Mouse (Mus musculus) kidney, embryonic 16.5 days (tissue): ENCODE data around the gene Gimap8. TPM values are rescaled to one million over a fixed set of nuclear protein-coding genes. Genes with fewer than 3 reads are reported as not detected.
"Not testable (repeated sequence)": the region's sequence is repeated elsewhere in the genome, so short reads cannot be mapped to it uniquely, and the experiment has no call there.

ENCODE experiments used
- ATAC-seq: fragments of 200-750 bp; cut with Nextera tagmentation; 2 replicates; pipeline ENCODE4 v1.8.0; 2017; ENCODE audit warnings: moderate TSS enrichment; ENCODE audit not compliant: low FRiP score, low TSS enrichment
- H3K27ac ChIP-seq: fragments of 300-500 bp; sonication (generic); 2 replicates; pipeline ENCODE4 v1.5.1; 2014; ENCODE audit warnings: low read length
- H3K27me3 ChIP-seq: fragments of 300-500 bp; sonication (generic); 2 replicates; pipeline ENCODE4 v1.6.1; 2014; ENCODE audit warnings: low read length, control low read depth, mixed read lengths; ENCODE audit not compliant: insufficient read depth
- H3K36me3 ChIP-seq: fragments of 300-500 bp; sonication (generic); 2 replicates; pipeline ENCODE4 v1.6.1; 2014; ENCODE audit warnings: low read length, control low read depth, mixed read lengths; ENCODE audit not compliant: insufficient read depth
- H3K4me1 ChIP-seq: fragments of 300-500 bp; sonication (generic); 2 replicates; pipeline ENCODE4 v1.6.1; 2014; ENCODE audit warnings: low read length, control low read depth, mixed read lengths; ENCODE audit not compliant: insufficient read depth
- H3K4me2 ChIP-seq: fragments of 300-500 bp; sonication (generic); replicated peaks from 2 replicates; pipeline ENCODE4 v1.6.1; 2014; ENCODE audit warnings: low read depth, low read length
- H3K4me3 ChIP-seq: fragments of 300-500 bp; sonication (generic); 2 replicates; pipeline ENCODE4 v1.5.1; 2014; ENCODE audit warnings: mild to moderate bottlenecking, low read length
- H3K9ac ChIP-seq: fragments of 300-500 bp; sonication (generic); replicated peaks from 2 replicates; pipeline ENCODE4 v1.6.1; 2014; ENCODE audit warnings: low read length
- H3K9me3 ChIP-seq: fragments of 300-500 bp; sonication (generic); 2 replicates; pipeline ENCODE4 v1.6.1; 2016; ENCODE audit warnings: low read length, control low read depth
- WGBS: fragments of 180-500 bp; shearing (Covaris S2); extraction: QIAGEN DNeasy Blood & Tissue Kit; methylation state at CpG from one replicate; pipeline ENCODE4 v1.1.7; 2014; 5-methylcytosine and 5-hydroxymethylcytosine counted together
- polyA plus RNA-seq: library from polyadenylated mRNA; unstranded; fragments of >200 nt; fragmentation: Nextera tagmentation; extraction: Ambion mirVana; gene quantifications from 2 replicates; pipeline ENCODE4 v1.2.1, GENCODE M21; 2015

Gimap8 gene
- polyA plus RNA-seq, 1 experiment from 2014 or later = 3.5 TPM

DNA sequence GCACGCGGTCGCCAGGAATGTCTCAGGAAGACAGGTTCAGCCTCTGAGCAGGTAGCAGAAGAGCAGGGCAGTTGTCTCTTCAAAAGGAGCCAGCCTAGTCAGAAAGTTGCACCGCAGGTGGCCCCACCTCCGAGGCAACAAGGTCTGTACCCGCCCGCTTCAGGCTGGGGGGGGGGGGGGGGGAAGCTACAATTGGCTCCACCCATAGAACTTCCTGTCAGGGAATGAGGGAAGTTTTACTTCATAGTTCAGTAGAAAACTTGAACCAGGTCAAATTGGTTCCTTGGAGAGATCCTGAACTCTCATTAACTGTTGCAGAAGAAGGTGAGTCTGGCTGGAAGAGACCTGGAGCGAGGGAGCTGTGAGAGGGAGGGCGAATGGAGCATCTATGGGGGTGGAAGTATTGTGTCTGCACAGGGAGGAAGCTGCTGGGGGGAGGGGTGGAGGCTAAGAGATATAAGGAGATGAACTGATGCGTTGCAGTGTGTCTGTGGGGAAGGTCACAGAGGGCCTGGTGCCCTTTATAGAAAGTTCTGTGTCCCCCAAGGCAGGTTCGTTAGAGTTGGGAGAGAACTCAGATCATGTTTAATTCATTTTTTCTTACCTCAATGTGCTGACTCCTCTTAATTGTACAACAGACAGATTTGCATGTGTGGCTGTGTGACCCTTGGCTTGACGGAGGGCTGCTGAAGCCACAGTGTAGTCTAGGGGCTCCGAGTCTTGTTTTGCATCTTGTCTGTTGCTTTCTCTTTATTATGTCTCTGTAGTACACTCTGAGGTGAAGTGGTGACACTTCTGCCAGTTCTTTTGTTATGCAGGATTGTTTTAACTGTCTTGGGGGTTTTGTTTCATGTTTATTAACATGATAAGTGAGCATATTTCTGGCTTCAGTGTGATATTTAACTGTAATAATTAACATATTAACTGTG is 29.2 kb downstream of the Gimap8 start, which contains the start of gene Gimap9:
Gene Gimap9 (plus strand): TSS at position 199 of the 929 bp plus-strand sequence.
- Histone ChIP-seq H3K4me1 (no peaks in the 10 kb centered on the region; the same call in 1 of the 2 replicates), H3K9me3 (no peaks in the 10 kb centered on the region), H3K27me3 (no peaks in the 10 kb centered on the region), H3K27ac (peak within 1 kb of the TSS; percentile 6; the same call in 1 of the 2 replicates), H3K36me3 (0 out of 2 replicates have a peak, but pooled peaks cover 5% of the 10 kb centered on the region), H3K4me2 (peak within 1 kb of the TSS; percentile 45), H3K9ac (peak within 1 kb of the TSS; percentile 17), H3K4me3 (peak within 1 kb of the TSS; percentile 34)
- 27% methylated on average over 13 of the region's 13 CpGs for WGBS
- peak; percentile 70; the same call in 1 of the 2 replicates for ATAC-seq

DNA sequence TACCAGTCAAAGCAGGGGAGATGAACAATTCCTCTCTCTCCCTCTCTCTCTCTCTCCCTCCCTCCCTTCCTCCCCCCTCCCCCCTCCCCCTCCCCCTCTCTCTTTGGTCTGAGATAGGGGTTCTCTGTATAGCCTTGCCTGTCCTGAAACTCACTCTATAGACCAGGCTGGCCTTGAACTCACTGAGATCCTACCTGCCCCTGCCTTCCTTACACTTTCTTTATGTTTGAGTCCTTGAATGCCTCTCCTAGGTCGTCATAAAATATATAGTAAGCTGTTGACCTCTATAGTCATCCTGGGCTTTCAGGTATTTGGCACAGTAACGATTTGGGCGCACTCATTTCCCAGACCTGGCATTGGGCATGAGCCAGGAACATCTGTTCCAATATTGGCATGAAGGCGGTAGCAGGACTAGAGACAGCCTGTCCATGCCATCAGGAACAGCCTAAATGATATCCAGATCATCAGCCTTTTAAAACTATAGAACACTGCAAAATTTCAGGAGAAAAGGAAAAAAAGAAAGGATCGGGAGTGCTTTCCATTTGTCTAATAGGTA is 29.9 kb downstream of the Gimap8 start:
- Histone ChIP-seq H3K9ac (no peak overlapping the region), H3K9me3 (no peaks in the 10 kb centered on the region), H3K4me1 (no peaks in the 10 kb centered on the region; the same call in 1 of the 2 replicates), H3K4me3 (no peak overlapping the region; the same call in 1 of the 2 replicates), H3K27ac (no peak overlapping the region), H3K36me3 (0 out of 2 replicates have a peak, but pooled peaks cover 5% of the 10 kb centered on the region), H3K4me2 (peak overlapping the region; percentile 45), H3K27me3 (no peaks in the 10 kb centered on the region)
- ATAC-seq = no peak
- 83% methylated on average over 5 of the region's 5 CpGs for WGBS

DNA sequence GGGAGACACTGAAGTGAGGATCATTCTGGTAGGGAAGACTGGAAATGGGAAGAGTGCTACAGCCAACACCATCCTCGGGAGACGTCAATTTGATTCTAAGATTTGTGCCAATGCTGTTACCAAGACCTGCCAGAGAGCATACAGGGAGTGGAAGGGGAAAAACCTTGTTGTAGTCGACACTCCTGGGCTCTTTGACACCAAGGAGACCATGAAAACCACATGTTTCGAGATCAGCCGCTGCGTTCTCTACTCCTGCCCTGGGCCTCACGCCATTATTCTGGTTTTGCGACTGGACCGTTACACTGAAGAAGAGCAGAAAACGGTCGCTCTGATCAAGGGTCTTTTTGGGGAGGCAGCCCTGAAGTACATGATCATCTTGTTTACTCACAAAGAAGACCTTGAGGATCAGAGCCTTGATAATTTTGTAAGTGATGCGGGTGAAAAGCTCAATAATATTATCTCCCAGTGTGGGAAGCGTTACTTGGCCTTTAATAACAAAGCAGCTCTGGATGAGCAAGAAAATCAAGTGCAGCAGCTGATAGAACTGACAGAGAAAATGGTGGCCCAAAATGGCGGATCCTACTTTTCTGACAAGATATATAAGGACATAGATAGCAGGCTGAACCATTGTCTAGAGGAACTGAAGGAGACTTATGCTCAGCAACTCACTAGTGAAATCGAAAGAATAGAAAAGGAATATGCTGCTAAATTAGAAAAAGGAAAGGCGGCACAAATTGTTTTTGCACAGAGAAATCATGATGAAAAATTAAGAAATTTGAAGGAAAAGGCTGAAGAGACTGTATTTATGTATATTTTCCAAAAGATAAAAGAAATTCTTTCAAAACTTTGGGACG is 30.7 kb downstream of the Gimap8 start:
- H3K4me2 ChIP-seq = no peak overlapping the region
- H3K27ac ChIP-seq = no peak overlapping the region
- H3K27me3 ChIP-seq = no peaks in the 10 kb centered on the region
- no peak for ATAC-seq
- H3K9ac ChIP-seq = no peak overlapping the region
- H3K4me3 ChIP-seq = no peak overlapping the region
- no peaks in the 10 kb centered on the region; the same call in 1 of the 2 replicates for H3K4me1 ChIP-seq
- no peaks in the 10 kb centered on the region for H3K9me3 ChIP-seq
- 0 out of 2 replicates have a peak, but pooled peaks cover 5% of the 10 kb centered on the region for H3K36me3 ChIP-seq
- WGBS = 94% methylated on average over 17 of the region's 17 CpGs

DNA sequence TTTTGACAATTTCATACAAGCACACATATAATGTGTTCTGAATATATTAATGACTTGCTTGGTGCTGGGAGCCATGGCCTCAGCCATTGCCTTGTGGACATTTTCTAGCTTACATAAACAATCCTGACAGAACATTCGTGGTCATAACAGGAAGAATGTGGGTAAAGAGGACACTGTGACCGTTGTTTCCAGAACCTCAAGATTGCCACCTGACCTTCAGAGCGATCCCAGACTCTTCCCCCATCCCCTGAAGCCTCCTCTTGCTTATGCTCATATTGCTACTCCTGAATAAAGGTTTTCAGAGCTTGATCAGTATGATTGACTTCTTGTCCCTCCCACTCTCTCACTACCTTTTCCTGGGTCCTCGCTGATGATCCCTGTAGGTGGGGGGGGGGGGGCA is 31.4 kb downstream of the Gimap8 start:
- H3K4me2 ChIP-seq = no peak overlapping the region
- no peaks in the 10 kb centered on the region; the same call in 1 of the 2 replicates for H3K4me1 ChIP-seq
- ATAC-seq = no peak
- no peaks in the 10 kb centered on the region for H3K27me3 ChIP-seq
- H3K9ac ChIP-seq = no peak overlapping the region
- H3K4me3 ChIP-seq = no peak overlapping the region
- H3K27ac ChIP-seq = no peak overlapping the region
- no peaks in the 10 kb centered on the region for H3K9me3 ChIP-seq
- WGBS = 78% methylated on average over 4 of the region's 4 CpGs
- H3K36me3 ChIP-seq = 0 out of 2 replicates have a peak, but pooled peaks cover 5% of the 10 kb centered on the region

DNA sequence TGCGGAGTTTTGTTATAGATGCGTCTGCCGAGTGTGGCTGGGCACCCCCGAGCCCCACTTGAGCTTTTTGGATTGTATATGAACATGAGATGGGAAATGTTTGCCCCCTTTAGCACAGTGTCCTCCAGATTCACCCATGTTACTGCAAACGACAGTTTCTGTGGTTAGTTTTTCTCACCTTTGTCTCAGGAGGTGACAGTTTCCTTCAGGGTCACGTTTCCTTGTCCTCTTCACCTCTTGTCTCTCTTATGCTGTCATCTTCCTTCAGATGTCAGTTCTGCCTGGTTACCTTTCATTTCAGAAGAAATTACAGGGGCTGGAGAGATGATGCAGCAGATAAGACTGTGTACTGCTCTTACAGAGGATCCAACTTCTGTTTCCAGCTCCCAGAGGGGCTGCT is 32.7 kb downstream of the Gimap8 start:
- Histone ChIP-seq H3K27ac (no peak overlapping the region), H3K9me3 (no peaks in the 10 kb centered on the region), H3K9ac (no peak overlapping the region), H3K36me3 (0 out of 2 replicates have a peak, but pooled peaks cover 5% of the 10 kb centered on the region), H3K4me3 (no peak overlapping the region), H3K27me3 (no peaks in the 10 kb centered on the region), H3K4me2 (no peak overlapping the region), H3K4me1 (no peaks in the 10 kb centered on the region; the same call in 1 of the 2 replicates)
- WGBS = 76% methylated on average over 6 of the region's 6 CpGs
- no peak for ATAC-seq

DNA sequence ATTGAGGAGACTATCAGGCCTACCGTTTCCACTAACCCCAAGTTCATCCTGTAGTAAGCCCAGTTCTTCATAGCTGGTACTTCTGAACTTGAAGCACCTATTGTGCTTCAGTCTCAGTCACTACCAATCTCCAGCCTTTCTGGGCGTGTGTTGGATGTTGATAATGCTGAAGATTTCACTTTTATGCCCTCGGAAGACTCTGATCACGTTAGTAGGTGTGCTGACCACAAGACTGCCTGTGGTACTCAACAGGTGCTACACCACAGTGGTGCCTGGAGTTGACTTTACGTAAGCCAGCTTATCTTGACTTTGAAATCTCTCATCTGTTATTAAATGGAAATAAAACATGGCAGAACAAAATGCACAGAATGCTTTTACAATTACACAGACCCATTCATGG is 33.4 kb downstream of the Gimap8 start:
- Histone ChIP-seq H3K27me3 (no peaks in the 10 kb centered on the region), H3K4me3 (no peak overlapping the region), H3K4me1 (no peaks in the 10 kb centered on the region; the same call in 1 of the 2 replicates), H3K9ac (no peak overlapping the region), H3K27ac (no peak overlapping the region), H3K4me2 (no peak overlapping the region), H3K36me3 (0 out of 2 replicates have a peak, but pooled peaks cover 5% of the 10 kb centered on the region), H3K9me3 (no peaks in the 10 kb centered on the region)
- no peak for ATAC-seq
- 81% methylated on average over 5 of the region's 5 CpGs for WGBS

DNA sequence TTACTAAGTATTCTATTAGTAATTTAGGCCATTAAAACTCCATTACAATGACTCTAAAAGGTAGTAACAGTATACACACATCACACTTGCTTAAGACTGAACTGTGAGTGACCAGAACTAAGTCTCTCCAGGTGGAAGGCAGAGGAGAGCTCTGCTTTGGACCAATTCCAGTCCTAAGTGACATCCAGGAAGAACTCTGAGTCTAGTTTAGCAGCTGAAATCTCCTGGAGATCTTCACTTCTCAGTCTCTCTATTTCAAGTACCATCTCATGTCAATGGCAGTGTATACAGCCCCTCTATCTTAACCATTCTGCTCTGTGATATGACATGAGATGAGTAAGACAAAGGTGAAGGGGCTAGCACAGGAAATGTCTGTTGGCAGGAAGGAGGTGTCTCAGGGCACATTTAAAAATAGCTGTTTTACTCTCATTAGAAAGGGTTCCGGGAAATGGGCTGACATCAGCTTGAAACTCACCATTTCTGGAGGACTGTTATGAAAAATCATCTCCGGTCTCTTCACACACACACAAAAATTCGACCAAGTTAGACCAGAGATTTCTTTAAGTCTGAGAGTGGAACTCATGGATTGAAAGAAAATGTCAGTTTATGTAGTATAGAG is 34.5 kb downstream of the Gimap8 start:
- Histone ChIP-seq H3K9ac (no peak overlapping the region), H3K4me3 (no peak overlapping the region), H3K27ac (peak overlapping the region; percentile 68; the same call in 1 of the 2 replicates), H3K9me3 (no peaks in the 10 kb centered on the region), H3K4me1 (no peaks in the 10 kb centered on the region), H3K4me2 (no peak overlapping the region), H3K27me3 (no peaks in the 10 kb centered on the region), H3K36me3 (0 out of 2 replicates have a peak, but pooled peaks cover 5% of the 10 kb centered on the region)
- 64% methylated on average over 3 of the region's 3 CpGs for WGBS
- ATAC-seq = no peak

DNA sequence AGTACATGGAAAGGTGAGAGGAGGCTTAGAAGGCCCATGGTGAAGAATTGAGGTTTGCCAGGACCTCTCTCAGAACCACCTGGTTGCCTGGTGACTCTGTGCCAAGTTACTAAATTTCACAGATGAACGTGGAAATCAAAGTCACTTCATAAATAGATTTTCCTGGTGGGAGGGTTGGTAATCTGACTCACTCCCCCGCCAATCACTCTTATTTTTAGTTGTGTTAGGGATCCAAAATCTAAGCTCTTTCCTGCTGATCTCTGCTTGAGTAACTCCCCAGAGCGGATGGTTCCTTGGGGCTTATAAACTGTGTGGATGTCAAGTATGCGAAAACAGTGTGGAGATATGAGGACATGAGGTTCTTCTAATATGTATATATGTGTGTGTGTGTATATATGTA is 35.2 kb downstream of the Gimap8 start:
- Histone ChIP-seq H3K9ac (no peak overlapping the region), H3K4me2 (no peak overlapping the region), H3K27me3 (no peaks in the 10 kb centered on the region), H3K4me1 (no peaks in the 10 kb centered on the region), H3K9me3 (no peaks in the 10 kb centered on the region), H3K27ac (peak overlapping the region; percentile 68), H3K4me3 (no peak overlapping the region), H3K36me3 (0 out of 2 replicates have a peak, but pooled peaks cover 5% of the 10 kb centered on the region)
- ATAC-seq = no peak
- 65% methylated on average over 4 of the region's 4 CpGs for WGBS

DNA sequence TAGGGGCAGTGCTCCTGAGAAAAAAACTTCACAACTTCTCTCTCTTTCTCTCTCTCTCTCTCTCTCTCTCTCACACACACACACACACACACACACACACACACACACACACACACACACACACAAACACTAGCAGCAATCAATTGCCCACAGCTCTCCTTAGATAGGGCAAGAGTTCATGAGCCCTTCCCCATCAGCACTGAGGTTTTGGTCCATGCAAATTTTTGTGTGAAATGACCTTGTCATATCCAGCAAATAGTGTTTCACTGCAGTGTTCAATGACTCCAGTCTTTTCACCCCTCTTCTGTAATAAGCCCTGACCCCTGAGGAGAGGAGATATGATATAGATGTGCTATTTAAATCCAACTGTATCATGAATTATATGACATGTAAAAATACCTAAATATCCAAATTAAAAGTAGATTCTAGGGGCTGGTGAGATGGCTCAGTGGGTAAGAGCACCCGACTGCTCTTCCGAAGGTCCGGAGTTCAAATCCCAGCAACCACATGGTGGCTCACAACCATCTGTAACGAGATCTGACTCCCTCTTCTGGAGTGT is 36.3 kb downstream of the Gimap8 start:
- H3K9me3 ChIP-seq, H3K4me2 ChIP-seq, H3K4me1 ChIP-seq, H3K27ac ChIP-seq, H3K27me3 ChIP-seq, H3K36me3 ChIP-seq, H3K9ac ChIP-seq, H3K4me3 ChIP-seq, ATAC-seq: not testable (repeated sequence)
- WGBS = 95% methylated on average over 3 of the region's 4 CpGs
